Mouse (Mus musculus): ENCODE measurements around the gene Swi5. TPM values are rescaled to one million over a fixed set of nuclear protein-coding genes. Genes with fewer than 3 reads are reported as not detected.

Gene Swi5
- total and polyA plus RNA-seq, 2 experiments from 2014 or later = 290 to 407 TPM

GRCm38 (mm10) chr2:32324322-32324721, 36.4 kb upstream of the Swi5 start:
- no peak overlapping the region for H3K4me3 ChIP-seq (ENCODE audit: low read depth, low read length)
- H3K36me3 ChIP-seq (ENCODE audit: insufficient read depth) = peaks cover 26% of the 10 kb centered on the region
- no peak overlapping the region for H3K27ac ChIP-seq (ENCODE audit: low read depth, low read length)
- no peak overlapping the region for H3K4me2 ChIP-seq (ENCODE audit: low read depth)
- 53% methylated on average over 4 of the region's 4 CpGs for WGBS
- no peak overlapping the region for H3K9ac ChIP-seq
- TF ChIP-seq CTCF (IDR thresholded peaks at IDR 0.05; ENCODE audit: low read depth) = peak; percentile 10; the same call in 1 of the 2 replicates
- DNase-seq (no peak), ATAC-seq (no peak)
- H3K27me3 ChIP-seq (ENCODE audit: insufficient read depth, low read length) = no peaks in the 10 kb centered on the region
- H3K9me3 ChIP-seq (ENCODE audit: low read length) = no peaks in the 10 kb centered on the region
- H3K4me1 ChIP-seq (ENCODE audit: insufficient read depth) = no peaks in the 10 kb centered on the region

- peak; percentile 83 for DNase-seq
- ATAC-seq = peak; percentile 91
- Histone ChIP-seq H3K27ac (ENCODE audit: low read depth, low read length) (peak overlapping the region; percentile 86), H3K4me1 (ENCODE audit: insufficient read depth) (no peaks in the 10 kb centered on the region), H3K9me3 (ENCODE audit: low read length) (no peaks in the 10 kb centered on the region), H3K9ac (0 out of 2 replicates have a peak overlapping the region, but pooled peaks have one; percentile 2), H3K4me3 (ENCODE audit: low read depth, low read length) (no peak overlapping the region), H3K27me3 (ENCODE audit: insufficient read depth, low read length) (no peaks in the 10 kb centered on the region), H3K36me3 (ENCODE audit: insufficient read depth) (peaks cover 26% of the 10 kb centered on the region), H3K4me2 (ENCODE audit: low read depth) (peak overlapping the region; percentile 21)
- TF ChIP-seq CTCF (IDR thresholded peaks at IDR 0.05; ENCODE audit: low read depth) = no peak
- WGBS = 52% methylated on average over 7 of the region's 7 CpGs
Measured at GRCm38 (mm10) chr2:32322754-32323741, 35.2 kb upstream of the Swi5 start.

GRCm38 (mm10) chr2:32321591-32322298, 33.9 kb upstream of the Swi5 start:
- no peak for ATAC-seq
- WGBS = 74% methylated on average over 9 of the region's 9 CpGs
- H3K36me3 ChIP-seq (ENCODE audit: insufficient read depth) = peaks cover 29% of the 10 kb centered on the region

GRCm38 (mm10) chr2:32320721-32321120, 32.8 kb upstream of the Swi5 start:
- TF ChIP-seq CTCF (IDR thresholded peaks at IDR 0.05; ENCODE audit: low read depth) = no peak
- no peak overlapping the region for H3K9ac ChIP-seq
- DNase-seq = no peak

More at GRCm38 (mm10) chr2:32321591-32322298, 33.9 kb upstream of the Swi5 start:
- Histone ChIP-seq H3K27me3 (ENCODE audit: insufficient read depth, low read length) (no peaks in the 10 kb centered on the region), H3K4me2 (ENCODE audit: low read depth) (no peak overlapping the region), H3K4me3 (ENCODE audit: low read depth, low read length) (no peak overlapping the region), H3K4me1 (ENCODE audit: insufficient read depth) (no peaks in the 10 kb centered on the region), H3K9me3 (ENCODE audit: low read length) (no peaks in the 10 kb centered on the region), H3K9ac (no peak overlapping the region), H3K27ac (ENCODE audit: low read depth, low read length) (peak overlapping the region; percentile 86; the same call in 1 of the 2 replicates)
- DNase-seq = no peak
- TF ChIP-seq CTCF (IDR thresholded peaks at IDR 0.05; ENCODE audit: low read depth) = no peak

GRCm38 (mm10) chr2:32319586-32320580, 32.0 kb upstream of the Swi5 start:
- no peaks in the 10 kb centered on the region for H3K27me3 ChIP-seq (ENCODE audit: insufficient read depth, low read length)
- no peaks in the 10 kb centered on the region for H3K4me1 ChIP-seq (ENCODE audit: insufficient read depth)
- ATAC-seq = no peak
- H3K9ac ChIP-seq = no peak overlapping the region
- H3K4me3 ChIP-seq (ENCODE audit: low read depth, low read length) = no peak overlapping the region
- 61% methylated on average over 9 of the region's 9 CpGs for WGBS
- H3K36me3 ChIP-seq (ENCODE audit: insufficient read depth) = peaks cover 37% of the 10 kb centered on the region
- TF ChIP-seq CTCF (IDR thresholded peaks at IDR 0.05; ENCODE audit: low read depth) = no peak
- H3K4me2 ChIP-seq (ENCODE audit: low read depth) = no peak overlapping the region
- no peak for DNase-seq
- no peak overlapping the region for H3K27ac ChIP-seq (ENCODE audit: low read depth, low read length)
- H3K9me3 ChIP-seq (ENCODE audit: low read length) = no peaks in the 10 kb centered on the region

More at GRCm38 (mm10) chr2:32320721-32321120, 32.8 kb upstream of the Swi5 start:
- 77% methylated on average over 11 of the region's 11 CpGs for WGBS
- Histone ChIP-seq H3K36me3 (ENCODE audit: insufficient read depth) (peaks cover 34% of the 10 kb centered on the region), H3K4me3 (ENCODE audit: low read depth, low read length) (no peak overlapping the region), H3K27me3 (ENCODE audit: insufficient read depth, low read length) (no peaks in the 10 kb centered on the region), H3K27ac (ENCODE audit: low read depth, low read length) (no peak overlapping the region), H3K9me3 (ENCODE audit: low read length) (no peaks in the 10 kb centered on the region), H3K4me2 (ENCODE audit: low read depth) (no peak overlapping the region), H3K4me1 (ENCODE audit: insufficient read depth) (no peaks in the 10 kb centered on the region)
- no peak for ATAC-seq
